Mouse (Mus musculus): ENCODE results near the gene Snap91. TPM values are rescaled to one million over a fixed set of nuclear protein-coding genes. Genes with fewer than 3 reads are reported as not detected.

The Snap91 gene
- polyA plus RNA-seq, 1 experiment from 2014 or later = 5.8 TPM

GRCm38 (mm10) chr9:86738067-86738466 lies 142.4 kb downstream of the Snap91 start:
- Histone ChIP-seq H3K9me3 (no peaks in the 10 kb centered on the region), H3K36me3 (no peaks in the 10 kb centered on the region), H3K4me2 (no peak overlapping the region), H3K27ac (no peak overlapping the region), H3K27me3 (no peaks in the 10 kb centered on the region), H3K9ac (no peak overlapping the region), H3K4me3 (no peak overlapping the region), H3K4me1 (peaks cover 3% of the 10 kb centered on the region)
- WGBS = 65% methylated on average over 1 of the region's 1 CpGs
- no peak for ATAC-seq (ENCODE audit: borderline replicate concordance, extremely low read depth, low FRiP score, low TSS enrichment)

- H3K9ac ChIP-seq = no peak overlapping the region
- H3K27ac ChIP-seq = no peak overlapping the region
- no peaks in the 10 kb centered on the region for H3K4me1 ChIP-seq
- no peaks in the 10 kb centered on the region for H3K27me3 ChIP-seq
- 90% methylated on average over 4 of the region's 4 CpGs for WGBS
- H3K4me2 ChIP-seq = no peak overlapping the region
- no peaks in the 10 kb centered on the region for H3K36me3 ChIP-seq
- H3K9me3 ChIP-seq = no peaks in the 10 kb centered on the region
- no peak for ATAC-seq (ENCODE audit: borderline replicate concordance, extremely low read depth, low FRiP score, low TSS enrichment)
- no peak overlapping the region for H3K4me3 ChIP-seq
Measured at GRCm38 (mm10) chr9:86736991-86737390, 143.5 kb downstream of the Snap91 start.

- 56% methylated on average over 9 of the region's 9 CpGs for WGBS
- H3K27ac ChIP-seq = no peak overlapping the region
- no peaks in the 10 kb centered on the region for H3K4me1 ChIP-seq
- no peaks in the 10 kb centered on the region for H3K36me3 ChIP-seq
- no peaks in the 10 kb centered on the region for H3K9me3 ChIP-seq
- H3K27me3 ChIP-seq = no peaks in the 10 kb centered on the region
- H3K9ac ChIP-seq = no peak overlapping the region
- H3K4me3 ChIP-seq = no peak overlapping the region
- ATAC-seq (ENCODE audit: borderline replicate concordance, extremely low read depth, low FRiP score, low TSS enrichment) = no peak
- no peak overlapping the region for H3K4me2 ChIP-seq
Measured at GRCm38 (mm10) chr9:86734795-86735194, 145.7 kb downstream of the Snap91 start.

GRCm38 (mm10) chr9:86734357-86734756 lies 146.1 kb downstream of the Snap91 start:
- Histone ChIP-seq H3K27me3 (no peaks in the 10 kb centered on the region), H3K4me1 (no peaks in the 10 kb centered on the region), H3K27ac (no peak overlapping the region), H3K36me3 (no peaks in the 10 kb centered on the region), H3K4me3 (no peak overlapping the region), H3K9me3 (no peaks in the 10 kb centered on the region), H3K9ac (no peak overlapping the region), H3K4me2 (no peak overlapping the region)
- no peak for ATAC-seq (ENCODE audit: borderline replicate concordance, extremely low read depth, low FRiP score, low TSS enrichment)

- Histone ChIP-seq H3K36me3 (no peaks in the 10 kb centered on the region), H3K27ac (no peak overlapping the region), H3K4me1 (no peaks in the 10 kb centered on the region), H3K9ac (no peak overlapping the region), H3K9me3 (no peaks in the 10 kb centered on the region), H3K27me3 (no peaks in the 10 kb centered on the region), H3K4me2 (no peak overlapping the region), H3K4me3 (no peak overlapping the region)
- ATAC-seq (ENCODE audit: borderline replicate concordance, extremely low read depth, low FRiP score, low TSS enrichment) = no peak
- 93% methylated on average over 3 of the region's 3 CpGs for WGBS
Measured at GRCm38 (mm10) chr9:86729811-86730210, 150.6 kb downstream of the Snap91 start.

GRCm38 (mm10) chr9:86729084-86729483 lies 151.4 kb downstream of the Snap91 start:
- Histone ChIP-seq H3K27me3 (no peaks in the 10 kb centered on the region), H3K27ac (no peak overlapping the region), H3K9me3 (no peaks in the 10 kb centered on the region), H3K4me2 (no peak overlapping the region), H3K4me3 (no peak overlapping the region), H3K4me1 (no peaks in the 10 kb centered on the region), H3K9ac (no peak overlapping the region), H3K36me3 (no peaks in the 10 kb centered on the region)
- WGBS = 44% methylated on average over 1 of the region's 1 CpGs
- no peak for ATAC-seq (ENCODE audit: borderline replicate concordance, extremely low read depth, low FRiP score, low TSS enrichment)

GRCm38 (mm10) chr9:86728214-86728814 lies 152.1 kb downstream of the Snap91 start:
- H3K27me3 ChIP-seq = no peaks in the 10 kb centered on the region
- no peaks in the 10 kb centered on the region for H3K36me3 ChIP-seq
- no peak overlapping the region for H3K4me3 ChIP-seq
- H3K4me1 ChIP-seq = no peaks in the 10 kb centered on the region
- H3K9ac ChIP-seq = no peak overlapping the region
- ATAC-seq (ENCODE audit: borderline replicate concordance, extremely low read depth, low FRiP score, low TSS enrichment) = no peak
- WGBS = 75% methylated on average over 10 of the region's 10 CpGs
- no peaks in the 10 kb centered on the region for H3K9me3 ChIP-seq
- H3K27ac ChIP-seq = no peak overlapping the region
- H3K4me2 ChIP-seq = no peak overlapping the region

GRCm38 (mm10) chr9:86726381-86726720 lies 154.1 kb downstream of the Snap91 start:
- Histone ChIP-seq H3K9me3 (no peaks in the 10 kb centered on the region), H3K4me1 (no peaks in the 10 kb centered on the region), H3K4me2 (no peak overlapping the region), H3K27ac (no peak overlapping the region), H3K4me3 (no peak overlapping the region), H3K36me3 (no peaks in the 10 kb centered on the region), H3K9ac (no peak overlapping the region), H3K27me3 (no peaks in the 10 kb centered on the region)
- no peak for ATAC-seq (ENCODE audit: borderline replicate concordance, extremely low read depth, low FRiP score, low TSS enrichment)
- WGBS = 89% methylated on average over 5 of the region's 5 CpGs

- Histone ChIP-seq H3K36me3 (no peaks in the 10 kb centered on the region), H3K4me1 (no peaks in the 10 kb centered on the region), H3K4me2 (no peak overlapping the region), H3K9ac (no peak overlapping the region), H3K9me3 (no peaks in the 10 kb centered on the region), H3K27me3 (no peaks in the 10 kb centered on the region), H3K4me3 (no peak overlapping the region), H3K27ac (no peak overlapping the region)
- WGBS = 58% methylated on average over 7 of the region's 7 CpGs
- no peak for ATAC-seq (ENCODE audit: borderline replicate concordance, extremely low read depth, low FRiP score, low TSS enrichment)
Measured at GRCm38 (mm10) chr9:86725604-86726380, 154.7 kb downstream of the Snap91 start.

- Histone ChIP-seq H3K36me3 (no peaks in the 10 kb centered on the region), H3K4me1 (no peaks in the 10 kb centered on the region), H3K27me3 (no peaks in the 10 kb centered on the region), H3K9me3 (no peaks in the 10 kb centered on the region), H3K4me2 (no peak overlapping the region), H3K27ac (no peak overlapping the region), H3K9ac (no peak overlapping the region), H3K4me3 (no peak overlapping the region)
- WGBS = 77% methylated on average over 4 of the region's 4 CpGs
- no peak for ATAC-seq (ENCODE audit: borderline replicate concordance, extremely low read depth, low FRiP score, low TSS enrichment)
Measured at GRCm38 (mm10) chr9:86725066-86725465, 155.4 kb downstream of the Snap91 start.

- Histone ChIP-seq H3K4me2 (no peak overlapping the region), H3K4me3 (no peak overlapping the region), H3K36me3 (no peaks in the 10 kb centered on the region), H3K9me3 (no peaks in the 10 kb centered on the region), H3K9ac (no peak overlapping the region), H3K4me1 (no peaks in the 10 kb centered on the region), H3K27ac (no peak overlapping the region), H3K27me3 (no peaks in the 10 kb centered on the region)
- ATAC-seq (ENCODE audit: borderline replicate concordance, extremely low read depth, low FRiP score, low TSS enrichment) = no peak
- 78% methylated on average over 2 of the region's 2 CpGs for whole genome bisulfite sequencing
Measured at GRCm38 (mm10) chr9:86720794-86721193, 159.7 kb downstream of the Snap91 start.

GRCm38 (mm10) chr9:86720227-86720626 lies 160.2 kb downstream of the Snap91 start:
- Histone ChIP-seq H3K4me2 (no peak overlapping the region), H3K9me3 (no peaks in the 10 kb centered on the region), H3K27ac (no peak overlapping the region), H3K27me3 (no peaks in the 10 kb centered on the region), H3K4me3 (no peak overlapping the region), H3K9ac (no peak overlapping the region), H3K36me3 (no peaks in the 10 kb centered on the region), H3K4me1 (no peaks in the 10 kb centered on the region)
- no peak for ATAC-seq (ENCODE audit: borderline replicate concordance, extremely low read depth, low FRiP score, low TSS enrichment)
- 84% methylated on average over 5 of the region's 5 CpGs for WGBS
